Mouse (Mus musculus): ENCODE results near the gene Ascl1.

Gene Ascl1

GRCm38 (mm10) chr10:87485721-87486620 lies 7.5 kb downstream of the Ascl1 start:
- DNase-seq (ENCODE audit: low spot score in 2 of 2), result peak in 1 of 2 experiments; percentile 41

- DNase-seq (ENCODE audit: low spot score in 2 of 2), result no peak
These were observed 8.4 kb downstream of the Ascl1 start for GRCm38 (mm10) chr10:87484831-87485720.

- no peak for DNase-seq (ENCODE audit: low spot score in 2 of 2)
These were observed 15.6 kb downstream of the Ascl1 start for GRCm38 (mm10) chr10:87477895-87478294.

DNA sequence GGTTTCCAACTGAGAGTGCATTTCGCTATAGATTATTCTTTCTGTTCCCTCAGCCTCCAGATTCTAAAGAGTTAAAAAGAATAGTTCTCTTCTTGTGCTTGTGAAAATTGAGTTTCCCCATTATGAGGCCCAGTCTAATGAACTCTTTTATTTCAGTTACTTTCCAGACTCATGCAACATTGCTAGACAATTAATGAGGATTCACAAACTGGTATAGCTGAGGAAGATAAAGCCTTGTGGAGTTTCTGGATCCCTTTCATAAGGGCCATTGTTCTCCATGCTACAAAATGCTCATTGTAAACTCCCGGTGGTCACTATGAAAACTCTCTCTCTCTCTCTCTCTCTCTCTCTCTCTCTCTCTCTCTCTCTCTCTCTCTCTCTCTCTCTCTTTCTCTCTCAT lies 18.5 kb downstream of the Ascl1 start:
- no peak for DNase-seq (ENCODE audit: low spot score in 2 of 2)

- no peak for DNase-seq (ENCODE audit: low spot score in 2 of 2)
These were observed 19.9 kb downstream of the Ascl1 start for GRCm38 (mm10) chr10:87473475-87474131.

GRCm38 (mm10) chr10:87450777-87451176 lies 42.7 kb downstream of the Ascl1 start:
- DNase-seq (ENCODE audit: low spot score in 2 of 2), result no peak

DNA sequence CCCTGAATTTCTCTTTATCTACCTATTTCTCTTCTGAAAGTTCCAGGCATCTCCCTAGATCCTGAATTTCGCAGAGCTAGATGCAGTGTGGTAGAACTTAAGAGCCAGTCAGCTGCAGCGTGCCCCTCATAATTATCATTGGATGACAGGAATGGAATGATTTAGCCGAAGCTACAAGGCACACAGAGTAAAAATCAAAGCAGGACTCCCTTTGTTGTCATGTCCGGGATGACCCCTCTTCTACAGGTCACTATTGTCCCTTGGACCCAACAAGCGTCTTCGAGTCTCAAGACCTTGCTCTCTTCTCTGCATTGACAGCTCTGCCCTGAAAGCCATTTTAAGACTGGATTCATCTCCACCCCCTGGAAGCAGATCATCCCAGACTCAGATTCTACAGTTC lies 44.1 kb downstream of the Ascl1 start:
- no peak for DNase-seq (ENCODE audit: low spot score in 2 of 2)

GRCm38 (mm10) chr10:87448257-87448656 lies 45.2 kb downstream of the Ascl1 start:
- no peak for DNase-seq (ENCODE audit: low spot score in 2 of 2)

GRCm38 (mm10) chr10:87447754-87448095 lies 45.7 kb downstream of the Ascl1 start:
- DNase-seq (ENCODE audit: low spot score in 2 of 2), result peak; percentile 25 to 40

DNA sequence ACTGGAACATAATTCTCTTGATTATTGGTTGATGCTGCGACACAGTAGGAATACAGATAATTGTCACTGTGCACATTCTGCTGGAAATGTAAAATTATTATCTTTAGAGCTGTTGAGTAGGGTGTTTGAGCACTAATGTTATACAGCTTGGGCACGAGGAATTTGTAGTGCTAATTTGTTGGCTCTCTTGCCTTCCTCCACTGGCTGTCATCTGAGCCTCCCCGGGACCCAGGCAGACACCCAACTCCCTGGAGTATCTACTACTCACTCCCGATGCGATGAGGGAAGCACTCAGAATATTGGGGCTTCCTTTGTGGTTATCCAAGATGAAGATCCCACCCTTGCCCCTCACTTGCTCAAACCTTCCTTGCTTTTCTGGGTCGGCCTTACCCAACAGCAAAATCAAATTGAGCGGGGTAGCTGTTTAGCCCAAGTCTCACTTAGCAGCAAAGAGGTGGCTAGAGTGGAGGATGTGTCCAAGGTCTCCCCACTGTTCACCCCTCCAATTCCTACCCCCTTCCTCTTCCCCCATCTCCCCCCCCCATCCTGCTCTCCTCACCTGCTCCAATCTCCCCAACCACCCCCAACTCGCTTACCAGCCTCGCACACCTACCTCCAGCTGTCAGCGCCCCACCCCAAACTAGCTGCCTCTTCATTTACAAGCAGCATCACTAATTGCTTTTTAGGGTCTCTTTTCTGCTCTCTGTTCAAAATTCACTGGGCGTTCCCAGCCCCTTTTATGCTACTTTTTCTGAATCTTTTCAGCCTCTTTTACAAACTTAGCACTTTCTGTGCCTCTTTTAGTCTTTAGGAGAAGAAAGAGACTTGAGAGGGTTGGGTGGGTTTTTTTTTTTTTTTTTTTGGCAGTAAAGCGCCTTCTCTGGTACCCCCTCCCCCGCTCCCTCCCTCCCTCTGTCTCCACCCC lies 46.4 kb downstream of the Ascl1 start:
- no peak for DNase-seq (ENCODE audit: low spot score in 2 of 2)

GRCm38 (mm10) chr10:87446139-87446828 lies 47.2 kb downstream of the Ascl1 start:
- DNase-seq (ENCODE audit: low spot score in 2 of 2), result no peak

All from right cerebral cortex, postnatal 36 days (tissue).